Mouse (Mus musculus): Measurements from ENCODE around the gene Mier2. TPM values are rescaled to one million over a fixed set of nuclear protein-coding genes. Genes with fewer than 3 reads are reported as not detected.

The Mier2 gene
- total RNA-seq, 2 experiments from 2014 or later, result 12.4 to 15.6 TPM

DNA sequence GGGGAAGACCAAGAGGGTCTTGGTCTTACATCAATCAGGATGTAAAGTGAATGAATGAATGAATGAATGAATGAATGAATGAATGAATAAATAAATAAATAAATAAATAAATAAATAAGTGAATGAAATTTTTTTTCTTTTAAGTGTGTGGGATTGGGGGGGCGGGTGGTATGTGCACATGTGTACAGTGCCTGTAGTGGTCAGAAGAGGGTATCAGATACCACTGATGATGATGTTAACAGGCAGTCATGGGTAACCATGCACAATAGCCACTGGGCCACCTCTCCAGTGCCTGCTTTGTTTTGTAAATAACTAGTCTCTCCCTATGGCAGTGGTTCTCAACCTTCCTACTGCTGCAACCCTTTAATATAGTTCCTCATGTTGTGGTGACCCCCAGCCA is 30.6 kb downstream of the Mier2 start:
- DNase-seq, result no peak
- intact Hi-C loops (cut with DNase I), result no loop called here

DNA sequence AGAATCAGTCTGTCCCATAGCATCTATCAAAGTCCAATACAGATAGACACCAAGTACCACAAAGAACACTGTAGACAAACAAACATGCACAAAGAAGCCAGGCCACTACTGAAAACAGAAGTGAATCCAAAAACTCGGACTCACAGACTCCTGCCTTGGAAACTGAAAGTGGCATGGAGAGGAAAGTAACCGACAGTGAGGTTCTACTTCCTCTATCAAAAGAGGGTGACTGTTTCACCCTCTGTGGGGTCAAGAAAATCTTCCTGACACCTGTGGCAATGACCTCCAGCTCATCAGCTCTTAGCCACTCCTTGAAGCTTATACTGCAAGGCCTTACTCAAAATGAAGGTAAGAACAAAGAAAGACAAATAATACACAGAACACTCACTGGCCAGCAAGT is 48.3 kb downstream of the Mier2 start:
- intact Hi-C loops (cut with DNase I), result no loop called here
- DNase-seq, result no peak

GRCm38 (mm10) chr10:79502830-79503644 is 52.0 kb downstream of the Mier2 start:
- DNase-seq, result no peak
- intact Hi-C loops (cut with DNase I), result no loop called here

GRCm38 (mm10) chr10:79496701-79497288 is 58.2 kb downstream of the Mier2 start:
- no peak for DNase-seq
- intact Hi-C loops (cut with DNase I), result no loop called here

DNA sequence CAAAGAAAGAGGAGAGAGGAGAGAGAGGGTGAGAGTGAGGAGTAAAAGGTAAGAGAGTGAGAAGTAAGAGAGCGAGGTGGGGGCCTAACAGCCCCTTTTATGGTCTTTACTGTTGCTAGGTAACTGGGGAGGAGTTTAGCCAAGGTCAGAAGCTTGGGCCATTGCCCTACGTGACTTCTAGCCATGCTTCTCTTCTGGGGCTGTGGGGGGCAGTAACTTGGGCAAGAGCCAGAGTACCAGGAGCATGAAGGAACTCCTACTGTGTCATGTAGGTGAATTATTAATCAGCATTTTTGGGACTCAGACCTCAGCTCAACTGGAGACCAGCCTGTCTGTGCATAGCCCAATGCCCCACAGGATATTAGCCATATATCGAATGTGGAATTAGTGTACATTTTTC is 59.1 kb downstream of the Mier2 start:
- intact Hi-C loops (cut with DNase I), result no loop called here
- no peak for DNase-seq

Small RNAs within 50 kb of the gene (microRNA-seq; reads per million reads assigned to microRNA genes)
- 0.24 to 0.35 reads per million in 2 experiments for gene Mir6909

Other genes starting within 250 kb of the Mier2 start
- not detected for gene Vmn2r82, start 198.7 kb downstream of the Mier2 start, total RNA-seq (2021)
- not detected for gene Vmn2r83, start 86.5 kb downstream of the Mier2 start, total RNA-seq (2021)
- 1 to 10 TPM; 3.4 to 6.0 TPM for gene Plpp2, start 21.4 kb downstream of the Mier2 start, total RNA-seq (2021)
- not detected for gene Theg, start 32.1 kb upstream of the Mier2 start, total RNA-seq (2021)
- gene C2cd4c, start 58.8 kb upstream of the Mier2 start, total RNA-seq (2021), result not detected
- gene Shc2, start 82.7 kb upstream of the Mier2 start, total RNA-seq (2021), result 1 to 10 TPM; 4.5 to 4.8 TPM
- not detected for gene Odf3l2, start 90.5 kb upstream of the Mier2 start, total RNA-seq (2021)
- under 1 TPM; 0.24 to 0.60 TPM for gene Madcam1, start 109.4 kb upstream of the Mier2 start, total RNA-seq (2021)
- gene Tpgs1, start 114.2 kb upstream of the Mier2 start, total RNA-seq (2021), result 10 to 100 TPM; 24.3 to 24.4 TPM
- 100 to 1,000 TPM; 152 to 159 TPM for gene Cdc34, start 127.0 kb upstream of the Mier2 start, total RNA-seq (2021)
- 1 to 10 TPM; 3.8 to 4.3 TPM for gene Gzmm, start 133.8 kb upstream of the Mier2 start, total RNA-seq (2021)
- 1,000 to 10,000 TPM; 1,161 to 1,276 TPM for gene Bsg, start 149.3 kb upstream of the Mier2 start, total RNA-seq (2021)
- gene Hcn2, start 161.4 kb upstream of the Mier2 start, total RNA-seq (2021), result 10 to 100 TPM; 22.6 to 27.6 TPM
- gene Polrmt, start 191.4 kb upstream of the Mier2 start, total RNA-seq (2021), result 10 to 100 TPM; 36.3 to 54.4 TPM
- not detected for gene Fgf22, start 199.9 kb upstream of the Mier2 start, total RNA-seq (2021)
- gene Rnf126, start 211.8 kb upstream of the Mier2 start, total RNA-seq (2021), result 10 to 100 TPM; 31.8 to 34.4 TPM
- gene Fstl3, start 222.1 kb upstream of the Mier2 start, total RNA-seq (2021), result 1 to 10 TPM; 5.8 to 7.4 TPM
- gene Prss57, start 235.8 kb upstream of the Mier2 start, total RNA-seq (2021), result not detected
- gene Palm, start 238.4 kb upstream of the Mier2 start, total RNA-seq (2021), result 100 to 1,000 TPM in 1 of 2 experiments, 10 to 100 TPM in 1; 90.8 to 103 TPM